Mouse (Mus musculus): ENCODE measurements around the gene Fam78b. TPM values are rescaled to one million over a fixed set of nuclear protein-coding genes. Genes with fewer than 3 reads are reported as not detected.

Fam78b gene
- polyA plus RNA-seq, 1 experiment from 2014 or later, result 4.7 TPM

DNA sequence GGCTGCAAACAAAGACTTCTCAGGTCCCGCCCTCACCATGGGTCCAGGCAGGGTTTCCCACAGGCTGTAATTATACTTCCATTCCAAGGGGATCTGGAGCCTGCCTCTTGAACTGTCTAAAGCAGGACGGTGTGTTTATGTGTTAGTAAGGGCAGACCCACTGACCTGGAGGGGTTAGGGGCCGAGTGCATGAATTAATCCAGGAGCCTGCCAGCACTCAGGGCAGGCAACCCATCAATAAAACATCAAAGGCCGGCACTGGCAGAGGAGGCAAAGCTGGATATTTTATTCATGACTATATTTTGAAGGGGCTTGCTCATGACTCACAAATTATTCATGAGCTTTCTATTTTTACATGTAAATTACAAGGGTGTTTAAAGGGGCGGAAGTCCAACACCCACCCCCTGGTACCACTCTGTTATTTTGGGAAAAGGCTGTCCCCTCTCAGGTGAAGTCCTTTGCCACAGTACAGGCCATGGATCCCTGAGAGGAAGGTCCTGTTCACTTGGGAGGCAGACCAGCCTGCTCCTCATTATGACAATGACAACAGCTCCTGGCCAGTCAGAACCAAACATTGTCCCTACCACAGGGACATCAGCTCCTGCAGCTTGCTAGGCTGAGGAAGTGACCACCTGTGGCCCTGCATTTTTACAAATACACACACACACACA lies 103.9 kb downstream of the Fam78b start:
- no peak overlapping the region for H3K4me2 ChIP-seq
- H3K4me1 ChIP-seq, result peaks cover 20% of the 10 kb centered on the region
- H3K36me3 ChIP-seq (ENCODE audit: poor library complexity, severe bottlenecking), result no peaks in the 10 kb centered on the region
- peak; percentile 50; the same call in 1 of the 2 replicates for ATAC-seq
- no peaks in the 10 kb centered on the region for H3K9me3 ChIP-seq (replicated peaks)
- WGBS, result 41% methylated on average over 5 of the region's 5 CpGs
- no peak overlapping the region; the same call in 1 of the 2 replicates for H3K27ac ChIP-seq
- no peak overlapping the region for H3K9ac ChIP-seq
- H3K27me3 ChIP-seq, result no peaks in the 10 kb centered on the region
- H3K4me3 ChIP-seq, result no peak overlapping the region

DNA sequence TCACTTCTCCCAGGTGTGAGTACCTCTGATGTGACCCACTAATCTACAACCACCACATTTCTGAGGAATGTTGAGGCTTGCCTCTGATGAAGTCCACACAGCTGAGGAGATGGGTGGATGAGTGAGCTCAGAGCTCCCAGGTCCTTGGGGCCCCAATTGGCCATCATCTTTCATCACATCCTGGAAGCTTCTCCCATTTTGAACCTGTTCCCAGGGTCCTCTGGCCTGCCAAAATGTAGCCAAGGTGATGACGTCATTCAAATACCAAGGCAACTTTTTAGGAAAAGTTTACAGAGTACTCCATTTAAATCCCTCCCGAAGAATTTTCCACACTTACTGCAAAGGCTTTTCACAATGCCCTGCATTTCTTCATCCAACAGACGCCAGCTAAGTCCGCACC lies 104.7 kb downstream of the Fam78b start:
- Histone ChIP-seq H3K4me1 (peaks cover 20% of the 10 kb centered on the region), H3K27me3 (no peaks in the 10 kb centered on the region), H3K9me3 (replicated peaks) (no peaks in the 10 kb centered on the region), H3K27ac (no peak overlapping the region), H3K4me3 (no peak overlapping the region), H3K4me2 (no peak overlapping the region), H3K36me3 (ENCODE audit: poor library complexity, severe bottlenecking) (no peaks in the 10 kb centered on the region), H3K9ac (no peak overlapping the region)
- no peak for ATAC-seq
- WGBS, result 92% methylated on average over 4 of the region's 4 CpGs

DNA sequence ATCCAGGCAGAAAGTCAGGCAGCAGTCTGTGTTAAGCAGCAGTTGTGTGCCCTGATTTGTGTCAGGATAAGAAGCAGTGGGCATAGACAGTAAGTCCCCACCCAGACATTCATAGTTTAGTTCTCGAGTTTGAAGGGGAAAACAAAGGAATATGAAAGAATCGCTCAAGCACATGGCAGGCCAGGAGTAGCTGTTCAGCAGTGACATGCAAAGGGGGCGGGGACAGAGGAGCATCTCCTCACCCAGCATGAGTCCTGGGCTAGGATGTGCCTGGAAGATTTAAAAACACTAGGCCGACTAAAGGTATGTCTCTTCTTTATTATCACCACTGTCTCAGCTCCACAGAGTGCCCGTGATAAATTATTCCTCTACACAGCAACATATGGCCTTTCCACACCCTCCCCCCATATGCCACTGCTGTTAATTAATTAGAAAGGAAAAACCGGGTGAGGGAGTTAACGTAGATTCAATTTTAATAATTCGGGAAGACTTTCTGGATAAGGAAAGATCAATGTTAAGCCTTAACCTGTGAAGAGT lies 107.8 kb downstream of the Fam78b start:
- H3K27me3 ChIP-seq, result no peaks in the 10 kb centered on the region
- H3K4me3 ChIP-seq, result no peak overlapping the region
- H3K27ac ChIP-seq, result peak overlapping the region; percentile 57
- no peak overlapping the region for H3K4me2 ChIP-seq
- H3K9ac ChIP-seq, result no peak overlapping the region
- H3K36me3 ChIP-seq (ENCODE audit: poor library complexity, severe bottlenecking), result no peaks in the 10 kb centered on the region
- 72% methylated on average over 8 of the region's 8 CpGs for WGBS
- ATAC-seq, result peak; percentile 46; the same call in 1 of the 2 replicates
- H3K9me3 ChIP-seq (replicated peaks), result no peaks in the 10 kb centered on the region
- peaks cover 20% of the 10 kb centered on the region for H3K4me1 ChIP-seq

DNA sequence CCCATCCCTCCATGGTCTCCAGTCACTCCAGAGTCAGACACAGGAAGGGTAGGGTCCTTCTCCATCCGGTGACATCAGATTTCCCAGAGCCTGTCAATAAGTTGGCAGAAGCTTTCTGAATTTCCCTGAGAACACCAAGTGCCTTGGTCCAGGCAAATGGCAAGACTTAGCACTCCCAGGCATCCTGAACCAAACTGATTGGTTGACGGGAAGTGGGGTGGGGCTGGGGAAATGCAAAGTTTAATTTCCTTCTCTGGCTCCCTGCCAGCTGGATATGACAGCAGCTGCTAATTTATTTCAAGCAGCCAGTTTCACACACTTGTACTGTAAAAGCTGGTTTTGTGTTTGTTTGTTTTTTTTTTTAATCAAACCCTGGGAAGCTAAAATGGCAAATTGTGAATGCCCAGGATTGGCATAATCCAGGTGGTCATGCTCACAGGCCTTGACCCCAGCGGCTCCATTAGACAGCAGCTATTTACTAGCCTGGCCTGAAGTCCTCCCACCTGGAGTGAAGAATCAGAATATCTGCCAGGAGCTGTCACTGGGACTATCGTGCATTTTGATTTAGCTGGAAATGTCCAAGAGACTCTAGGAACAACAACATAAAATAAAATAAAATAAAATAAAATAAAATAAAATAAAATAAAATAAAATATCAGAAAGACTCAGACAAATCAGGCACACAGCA lies 113.3 kb downstream of the Fam78b start:
- no peaks in the 10 kb centered on the region for H3K9me3 ChIP-seq (replicated peaks)
- 63% methylated on average over 4 of the region's 4 CpGs for WGBS
- no peak overlapping the region for H3K9ac ChIP-seq
- H3K4me2 ChIP-seq, result no peak overlapping the region
- no peak overlapping the region for H3K4me3 ChIP-seq
- no peaks in the 10 kb centered on the region for H3K27me3 ChIP-seq
- H3K27ac ChIP-seq, result peak overlapping the region; percentile 44
- no peaks in the 10 kb centered on the region for H3K36me3 ChIP-seq (ENCODE audit: poor library complexity, severe bottlenecking)
- peaks cover 37% of the 10 kb centered on the region for H3K4me1 ChIP-seq
- ATAC-seq, result peak; percentile 56; the same call in 1 of the 2 replicates

DNA sequence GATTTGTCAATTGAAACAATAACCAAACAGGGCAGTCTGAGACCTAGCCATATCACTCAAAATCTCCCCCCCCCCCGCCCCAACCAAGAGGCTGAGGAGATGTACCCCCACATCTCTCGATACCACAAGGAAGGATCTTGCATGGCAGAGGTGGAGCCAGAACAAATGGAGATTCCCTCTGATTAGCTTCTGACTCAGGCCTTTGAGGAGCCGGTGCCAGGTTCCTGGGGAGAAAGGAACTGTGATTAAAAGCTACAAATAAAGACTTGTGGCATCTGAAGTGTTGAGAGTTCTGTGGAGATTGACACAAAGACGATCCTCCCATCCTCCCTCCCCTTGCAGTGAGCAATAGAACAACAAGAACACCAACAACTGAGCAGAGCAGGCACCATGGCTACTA lies 113.9 kb downstream of the Fam78b start:
- peaks cover 41% of the 10 kb centered on the region for H3K4me1 ChIP-seq
- no peak overlapping the region for H3K4me2 ChIP-seq
- ATAC-seq, result peak; percentile 17; the same call in 1 of the 2 replicates
- peak overlapping the region; percentile 59; the same call in 1 of the 2 replicates for H3K27ac ChIP-seq
- H3K9me3 ChIP-seq (replicated peaks), result no peaks in the 10 kb centered on the region
- no peak overlapping the region for H3K4me3 ChIP-seq
- H3K9ac ChIP-seq, result no peak overlapping the region
- H3K36me3 ChIP-seq (ENCODE audit: poor library complexity, severe bottlenecking), result no peaks in the 10 kb centered on the region
- H3K27me3 ChIP-seq, result no peaks in the 10 kb centered on the region
- 22% methylated on average over 4 of the region's 4 CpGs for WGBS

DNA sequence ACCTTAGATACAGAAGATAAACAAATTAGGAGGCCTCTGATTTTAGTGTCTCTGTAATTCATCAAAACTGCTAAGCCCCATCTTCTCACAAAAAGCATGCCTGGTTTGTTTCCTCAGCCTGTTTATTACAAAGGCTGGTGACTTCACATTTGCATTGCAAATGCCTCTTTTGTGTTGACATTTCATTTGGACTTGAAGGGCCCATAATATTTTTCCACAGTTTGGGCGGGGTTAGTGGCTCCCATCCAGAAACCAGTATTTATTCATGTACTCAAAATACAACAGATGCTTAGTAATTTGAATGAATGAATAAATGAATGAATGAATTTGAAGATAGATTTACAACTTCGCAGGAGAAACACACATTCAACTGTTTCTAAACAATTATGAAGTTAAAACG lies 115.5 kb downstream of the Fam78b start:
- Histone ChIP-seq H3K27me3 (no peaks in the 10 kb centered on the region), H3K4me3 (no peak overlapping the region), H3K36me3 (ENCODE audit: poor library complexity, severe bottlenecking) (no peaks in the 10 kb centered on the region), H3K4me1 (peaks cover 43% of the 10 kb centered on the region), H3K27ac (peak overlapping the region; percentile 63), H3K9me3 (replicated peaks) (no peaks in the 10 kb centered on the region), H3K4me2 (no peak overlapping the region), H3K9ac (no peak overlapping the region)
- ATAC-seq, result peak; percentile 55
- 52% methylated on average over 3 of the region's 3 CpGs for WGBS

DNA sequence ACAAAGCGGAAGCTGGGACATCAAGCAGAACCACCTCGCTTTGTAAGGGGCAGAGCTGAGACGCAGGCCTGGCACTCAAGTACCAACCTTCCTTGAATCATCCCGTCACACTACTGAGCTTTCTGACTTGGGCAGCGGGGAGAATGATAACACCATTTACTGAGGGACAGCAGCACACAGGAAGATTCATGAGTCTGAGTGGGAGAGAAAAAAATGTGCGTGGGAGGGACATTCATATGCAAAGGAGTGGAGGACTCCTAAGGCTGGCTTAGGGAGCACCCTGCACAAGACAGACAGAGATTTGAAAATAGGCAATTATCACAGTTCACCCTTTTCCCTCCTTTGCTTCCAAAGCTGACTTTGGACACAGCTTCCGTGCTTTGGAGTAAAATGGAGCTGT lies 117.8 kb downstream of the Fam78b start:
- no peak overlapping the region for H3K9ac ChIP-seq
- no peak overlapping the region for H3K4me2 ChIP-seq

DNA sequence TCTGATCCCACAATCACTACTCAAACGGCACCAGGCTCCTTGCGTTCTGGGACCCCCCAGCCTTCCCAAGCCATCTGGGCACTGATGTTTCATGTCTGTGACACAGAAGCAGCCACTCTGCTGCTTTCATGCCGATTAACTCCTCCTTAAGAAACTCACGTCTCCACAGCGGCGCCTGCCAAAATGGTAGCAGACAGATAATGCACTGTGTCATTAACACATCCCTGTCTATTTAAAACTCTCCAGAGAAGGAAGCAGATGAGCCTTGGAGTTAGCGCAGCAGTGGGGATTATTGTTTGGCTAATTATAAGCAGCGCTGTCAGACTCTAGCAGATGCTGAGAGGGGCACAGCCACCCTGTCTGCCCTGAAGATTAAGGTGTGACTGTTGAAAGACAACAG lies 118.2 kb downstream of the Fam78b start:
- Histone ChIP-seq H3K27me3 (no peaks in the 10 kb centered on the region), H3K4me3 (no peak overlapping the region), H3K9ac (no peak overlapping the region), H3K27ac (peak overlapping the region; percentile 55; the same call in 1 of the 2 replicates), H3K4me1 (peaks cover 39% of the 10 kb centered on the region), H3K36me3 (ENCODE audit: poor library complexity, severe bottlenecking) (no peaks in the 10 kb centered on the region), H3K9me3 (replicated peaks) (no peaks in the 10 kb centered on the region), H3K4me2 (0 out of 2 replicates have a peak overlapping the region, but pooled peaks have one; percentile 3)
- WGBS, result 45% methylated on average over 8 of the region's 8 CpGs
- peak; percentile 60 for ATAC-seq

More for the DNA sequence above, 117.8 kb downstream of the Fam78b start:
- Histone ChIP-seq H3K27me3 (no peaks in the 10 kb centered on the region), H3K9me3 (replicated peaks) (no peaks in the 10 kb centered on the region), H3K4me3 (no peak overlapping the region), H3K27ac (peak overlapping the region; percentile 55; the same call in 1 of the 2 replicates), H3K36me3 (ENCODE audit: poor library complexity, severe bottlenecking) (no peaks in the 10 kb centered on the region), H3K4me1 (peaks cover 43% of the 10 kb centered on the region)
- 72% methylated on average over 7 of the region's 7 CpGs for WGBS
- no peak for ATAC-seq

DNA sequence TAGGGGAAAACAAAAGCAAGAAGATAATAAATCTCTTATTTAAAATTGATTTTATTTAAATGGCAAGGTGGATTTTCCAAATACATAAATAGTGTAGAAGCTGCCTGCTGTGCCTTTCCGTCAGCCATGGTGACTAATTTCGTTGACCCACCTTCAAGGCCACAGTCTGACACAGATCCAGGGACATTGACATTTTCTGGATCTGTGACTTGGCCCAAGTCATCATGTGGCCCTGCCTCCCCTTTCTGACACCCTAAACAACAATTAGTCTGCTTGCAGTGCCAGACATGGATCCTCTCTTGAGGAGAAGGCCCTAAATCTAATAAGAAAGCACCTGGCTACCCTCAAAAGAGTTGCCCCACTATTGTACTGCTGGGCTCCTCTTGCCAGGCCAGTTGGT lies 121.2 kb downstream of the Fam78b start:
- 86% methylated on average over 2 of the region's 2 CpGs for WGBS

DNA sequence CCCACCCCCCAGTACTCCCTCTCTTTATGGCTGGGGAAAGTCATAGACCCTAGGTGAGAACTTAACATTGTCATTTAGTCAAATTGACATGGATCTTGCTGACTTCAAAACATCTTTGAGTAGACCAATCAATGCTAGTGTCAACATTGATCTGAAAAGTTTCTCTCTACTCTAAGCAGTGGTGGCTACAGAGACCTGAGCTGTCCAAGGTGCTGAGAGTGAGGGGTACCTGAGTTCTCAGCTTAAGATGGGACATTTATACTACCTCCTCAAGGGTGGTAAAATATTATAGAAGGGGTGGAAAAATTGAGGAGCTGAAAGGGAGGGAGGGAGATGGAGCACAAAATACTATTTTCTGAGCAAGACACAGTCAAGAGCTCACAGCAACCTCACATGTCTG lies 122.3 kb downstream of the Fam78b start:
- no peaks in the 10 kb centered on the region for H3K9me3 ChIP-seq (replicated peaks)
- no peaks in the 10 kb centered on the region for H3K36me3 ChIP-seq (ENCODE audit: poor library complexity, severe bottlenecking)
- no peak overlapping the region for H3K27ac ChIP-seq
- peaks cover 16% of the 10 kb centered on the region for H3K4me1 ChIP-seq
- H3K4me3 ChIP-seq, result no peak overlapping the region
- H3K4me2 ChIP-seq, result no peak overlapping the region
- no peak for ATAC-seq
- no peaks in the 10 kb centered on the region for H3K27me3 ChIP-seq
- H3K9ac ChIP-seq, result no peak overlapping the region

More for the DNA sequence above, 121.2 kb downstream of the Fam78b start:
- no peak for ATAC-seq
- H3K4me3 ChIP-seq, result no peak overlapping the region
- no peak overlapping the region for H3K4me2 ChIP-seq
- H3K27ac ChIP-seq, result no peak overlapping the region
- H3K9ac ChIP-seq, result no peak overlapping the region
- H3K36me3 ChIP-seq (ENCODE audit: poor library complexity, severe bottlenecking), result no peaks in the 10 kb centered on the region
- no peaks in the 10 kb centered on the region for H3K27me3 ChIP-seq
- peaks cover 16% of the 10 kb centered on the region for H3K4me1 ChIP-seq
- H3K9me3 ChIP-seq (replicated peaks), result no peaks in the 10 kb centered on the region

DNA sequence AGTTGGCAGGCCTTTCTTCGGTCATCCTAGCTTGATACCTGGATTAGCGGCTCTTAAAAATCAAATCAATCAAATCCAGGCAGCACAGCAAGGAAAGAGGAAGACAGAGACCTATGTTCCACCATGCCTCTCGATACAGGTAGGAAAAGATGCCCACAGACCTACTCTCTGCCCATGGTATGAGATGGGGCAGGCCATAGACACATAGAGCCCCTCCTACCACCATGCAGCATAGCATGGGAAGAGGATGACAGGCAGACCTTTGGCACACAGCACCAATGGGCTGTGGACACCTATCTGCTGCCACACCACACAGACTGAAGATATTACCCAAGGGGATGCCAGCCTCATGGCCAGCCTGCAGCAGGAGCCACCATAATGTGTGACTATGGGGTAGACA lies 124.7 kb downstream of the Fam78b start:
- H3K9me3 ChIP-seq (replicated peaks), result no peaks in the 10 kb centered on the region
- no peak overlapping the region for H3K4me2 ChIP-seq
- no peaks in the 10 kb centered on the region for H3K4me1 ChIP-seq
- no peak overlapping the region for H3K27ac ChIP-seq
- WGBS, result 81% methylated on average over 3 of the region's 3 CpGs
- no peak overlapping the region for H3K9ac ChIP-seq
- ATAC-seq, result no peak
- no peaks in the 10 kb centered on the region for H3K27me3 ChIP-seq
- H3K36me3 ChIP-seq (ENCODE audit: poor library complexity, severe bottlenecking), result no peaks in the 10 kb centered on the region
- no peak overlapping the region for H3K4me3 ChIP-seq

DNA sequence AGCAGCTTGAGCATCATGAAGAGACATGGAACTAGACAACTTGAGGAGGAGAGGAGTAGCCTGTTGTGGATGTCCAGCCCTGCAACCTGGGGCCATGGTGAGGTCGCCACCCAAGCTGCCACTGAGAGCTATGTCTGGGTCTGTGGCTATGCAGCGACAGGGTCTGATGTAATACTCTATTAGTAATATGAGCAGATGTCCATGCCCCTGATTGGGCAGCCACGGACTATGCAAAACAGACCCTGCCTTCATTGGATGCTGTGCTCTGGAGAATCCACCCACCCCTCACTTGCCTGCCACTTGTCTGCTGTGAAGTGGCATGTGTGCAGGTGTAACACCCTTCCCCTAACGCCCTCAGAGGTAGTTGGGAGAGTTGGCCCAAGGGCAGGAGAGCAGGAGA lies 125.1 kb downstream of the Fam78b start:
- H3K36me3 ChIP-seq (ENCODE audit: poor library complexity, severe bottlenecking), result no peaks in the 10 kb centered on the region
- H3K4me1 ChIP-seq, result no peaks in the 10 kb centered on the region
- H3K27me3 ChIP-seq, result no peaks in the 10 kb centered on the region
- H3K27ac ChIP-seq, result no peak overlapping the region
- no peak overlapping the region for H3K9ac ChIP-seq
- ATAC-seq, result no peak
- no peak overlapping the region for H3K4me2 ChIP-seq
- H3K9me3 ChIP-seq (replicated peaks), result no peaks in the 10 kb centered on the region
- H3K4me3 ChIP-seq, result no peak overlapping the region
- 77% methylated on average over 4 of the region's 4 CpGs for WGBS
